Mouse (Mus musculus): ENCODE data around the gene Susd5. TPM values are rescaled to one million over a fixed set of nuclear protein-coding genes. Genes with fewer than 3 reads are reported as not detected.
"Not testable (repeated sequence)": the region's sequence is repeated elsewhere in the genome, so short reads cannot be mapped to it uniquely, and the experiment has no call there.

Gene Susd5
- polyA plus RNA-seq, 1 experiment: not detected

- TF ChIP-seq GATA1 (IDR thresholded peaks at IDR 0.05; ENCODE audit: borderline replicate concordance, low read length) (no peak), FLI1 (IDR thresholded peaks at IDR 0.05; ENCODE audit: low read length) (no peak)
- no peaks in the 10 kb centered on the region for H3K36me3 ChIP-seq (replicated peaks; ENCODE audit: low read length)
- H3K4me1 ChIP-seq: no peaks in the 10 kb centered on the region; the same call in 1 of the 2 replicates
- H3K9me3 ChIP-seq: peaks cover 28% of the 10 kb centered on the region
- no peak overlapping the region for H3K4me3 ChIP-seq (replicated peaks)
- H3K27me3 ChIP-seq (replicated peaks): peaks cover 23% of the 10 kb centered on the region
Observed at GRCm38 (mm10) chr9:114052031-114052430, 4.9 kb upstream of the Susd5 start.

GRCm38 (mm10) chr9:114052866-114053265 lies 4.1 kb upstream of the Susd5 start:
- Histone ChIP-seq H3K4me3 (replicated peaks) (no peak overlapping the region), H3K27me3 (replicated peaks) (peaks cover 31% of the 10 kb centered on the region), H3K4me1 (peaks cover 6% of the 10 kb centered on the region; the same call in 1 of the 2 replicates), H3K36me3 (replicated peaks; ENCODE audit: low read length) (no peaks in the 10 kb centered on the region), H3K9me3 (peaks cover 21% of the 10 kb centered on the region)
- TF ChIP-seq GATA1 (IDR thresholded peaks at IDR 0.05; ENCODE audit: borderline replicate concordance, low read length) (no peak), FLI1 (IDR thresholded peaks at IDR 0.05; ENCODE audit: low read length) (no peak)

GRCm38 (mm10) chr9:114068494-114069053 lies 11.6 kb downstream of the Susd5 start:
- H3K9me3 ChIP-seq: 0 out of 2 replicates have a peak, but pooled peaks cover 3% of the 10 kb centered on the region
- H3K4me1 ChIP-seq: no peaks in the 10 kb centered on the region
- no peak overlapping the region for H3K4me3 ChIP-seq (replicated peaks)
- peaks cover 17% of the 10 kb centered on the region for H3K27me3 ChIP-seq (replicated peaks)
- H3K36me3 ChIP-seq (replicated peaks; ENCODE audit: low read length): no peaks in the 10 kb centered on the region
- TF ChIP-seq FLI1 (IDR thresholded peaks at IDR 0.05; ENCODE audit: low read length) (no peak), GATA1 (IDR thresholded peaks at IDR 0.05; ENCODE audit: borderline replicate concordance, low read length) (no peak)

- TF ChIP-seq FLI1 (IDR thresholded peaks at IDR 0.05; ENCODE audit: low read length) (no peak), GATA1 (IDR thresholded peaks at IDR 0.05; ENCODE audit: borderline replicate concordance, low read length) (no peak)
- H3K36me3 ChIP-seq (replicated peaks; ENCODE audit: low read length): no peaks in the 10 kb centered on the region
- 0 out of 2 replicates have a peak, but pooled peaks cover 3% of the 10 kb centered on the region for H3K9me3 ChIP-seq
- peaks cover 16% of the 10 kb centered on the region for H3K27me3 ChIP-seq (replicated peaks)
- H3K4me1 ChIP-seq: no peaks in the 10 kb centered on the region
- H3K4me3 ChIP-seq (replicated peaks): no peak overlapping the region
Observed at GRCm38 (mm10) chr9:114069372-114069771, 12.4 kb downstream of the Susd5 start.

GRCm38 (mm10) chr9:114073681-114074080 lies 16.7 kb downstream of the Susd5 start:
- Histone ChIP-seq H3K27me3 (replicated peaks) (peaks cover 16% of the 10 kb centered on the region), H3K4me3 (replicated peaks) (no peak overlapping the region), H3K4me1 (no peaks in the 10 kb centered on the region), H3K36me3 (replicated peaks; ENCODE audit: low read length) (no peaks in the 10 kb centered on the region), H3K9me3 (0 out of 2 replicates have a peak, but pooled peaks cover 6% of the 10 kb centered on the region)
- TF ChIP-seq GATA1 (IDR thresholded peaks at IDR 0.05; ENCODE audit: borderline replicate concordance, low read length) (no peak), FLI1 (IDR thresholded peaks at IDR 0.05; ENCODE audit: low read length) (no peak)

- Histone ChIP-seq H3K27me3 (replicated peaks) (peaks cover 16% of the 10 kb centered on the region), H3K9me3 (peaks cover 12% of the 10 kb centered on the region), H3K4me1 (no peaks in the 10 kb centered on the region), H3K4me3 (replicated peaks) (no peak overlapping the region), H3K36me3 (replicated peaks; ENCODE audit: low read length) (no peaks in the 10 kb centered on the region)
- TF ChIP-seq FLI1 (IDR thresholded peaks at IDR 0.05; ENCODE audit: low read length) (no peak), GATA1 (IDR thresholded peaks at IDR 0.05; ENCODE audit: borderline replicate concordance, low read length) (no peak)
Observed at GRCm38 (mm10) chr9:114086422-114086821, 29.5 kb downstream of the Susd5 start.

- no peaks in the 10 kb centered on the region for H3K4me1 ChIP-seq
- peaks cover 12% of the 10 kb centered on the region for H3K9me3 ChIP-seq
- TF ChIP-seq FLI1 (IDR thresholded peaks at IDR 0.05; ENCODE audit: low read length) (no peak), GATA1 (IDR thresholded peaks at IDR 0.05; ENCODE audit: borderline replicate concordance, low read length) (no peak)
- no peak overlapping the region for H3K4me3 ChIP-seq (replicated peaks)
- peaks cover 15% of the 10 kb centered on the region for H3K27me3 ChIP-seq (replicated peaks)
- H3K36me3 ChIP-seq (replicated peaks; ENCODE audit: low read length): no peaks in the 10 kb centered on the region
Observed at GRCm38 (mm10) chr9:114087106-114087815, 30.3 kb downstream of the Susd5 start.

- H3K4me3 ChIP-seq (replicated peaks); H3K4me1 ChIP-seq; H3K9me3 ChIP-seq; H3K27me3 ChIP-seq (replicated peaks); H3K36me3 ChIP-seq (replicated peaks; ENCODE audit: low read length): not testable (repeated sequence)
Observed at GRCm38 (mm10) chr9:114088885-114089284, 31.9 kb downstream of the Susd5 start.

- H3K27me3 ChIP-seq (replicated peaks): peaks cover 14% of the 10 kb centered on the region
- not testable (repeated sequence) for H3K4me1 ChIP-seq; H3K36me3 ChIP-seq (replicated peaks; ENCODE audit: low read length); H3K4me3 ChIP-seq (replicated peaks)
- peaks cover 24% of the 10 kb centered on the region for H3K9me3 ChIP-seq
Observed at GRCm38 (mm10) chr9:114092188-114092587, 35.2 kb downstream of the Susd5 start.

GRCm38 (mm10) chr9:114094854-114095253 lies 37.9 kb downstream of the Susd5 start:
- Histone ChIP-seq H3K4me1 (peaks cover 15% of the 10 kb centered on the region), H3K4me3 (replicated peaks) (no peak overlapping the region), H3K27me3 (replicated peaks) (peaks cover 16% of the 10 kb centered on the region), H3K36me3 (replicated peaks; ENCODE audit: low read length) (no peaks in the 10 kb centered on the region), H3K9me3 (peaks cover 28% of the 10 kb centered on the region)
- TF ChIP-seq GATA1 (IDR thresholded peaks at IDR 0.05; ENCODE audit: borderline replicate concordance, low read length) (no peak), FLI1 (IDR thresholded peaks at IDR 0.05; ENCODE audit: low read length) (no peak)
